Mouse (Mus musculus): ENCODE data around the gene Ldhb. TPM values are rescaled to one million over a fixed set of nuclear protein-coding genes. Genes with fewer than 3 reads are reported as not detected.
"Not testable (repeated sequence)": the region's sequence is repeated elsewhere in the genome, so short reads cannot be mapped to it uniquely, and the experiment has no call there.

The Ldhb gene
- polyA plus RNA-seq, 1 experiment from 2014 or later: 7.8 TPM

DNA sequence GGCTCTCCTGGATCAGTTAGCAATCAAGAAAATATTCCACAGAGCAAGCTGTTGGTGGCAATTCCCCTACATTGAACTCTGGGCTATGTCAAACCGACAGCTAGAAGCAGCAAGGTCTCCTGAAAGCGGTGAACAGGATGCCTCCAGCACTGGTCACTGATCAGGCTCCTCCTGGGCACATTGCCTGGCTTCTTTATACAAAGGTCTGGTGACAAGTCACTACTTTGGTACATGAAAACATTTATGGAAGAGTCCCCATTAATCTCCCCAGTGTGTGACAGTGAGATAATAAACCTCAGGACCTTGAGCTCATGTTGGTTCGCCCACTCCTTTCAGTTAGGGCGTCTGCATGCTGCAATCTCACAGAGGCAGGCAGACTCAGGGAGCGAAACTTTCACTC lies 22.6 kb upstream of the Ldhb start:
- H3K4me3 ChIP-seq (ENCODE audit: inconsistent target): no peak overlapping the region
- H3K79me2 ChIP-seq (ENCODE audit: inconsistent target): no peaks in the 10 kb centered on the region
- 84% methylated on average over 5 of the region's 5 CpGs for WGBS (ENCODE audit: missing documents)
- no peaks in the 10 kb centered on the region for H3K36me3 ChIP-seq (ENCODE audit: inconsistent target)
- no peak overlapping the region for H3K27ac ChIP-seq

DNA sequence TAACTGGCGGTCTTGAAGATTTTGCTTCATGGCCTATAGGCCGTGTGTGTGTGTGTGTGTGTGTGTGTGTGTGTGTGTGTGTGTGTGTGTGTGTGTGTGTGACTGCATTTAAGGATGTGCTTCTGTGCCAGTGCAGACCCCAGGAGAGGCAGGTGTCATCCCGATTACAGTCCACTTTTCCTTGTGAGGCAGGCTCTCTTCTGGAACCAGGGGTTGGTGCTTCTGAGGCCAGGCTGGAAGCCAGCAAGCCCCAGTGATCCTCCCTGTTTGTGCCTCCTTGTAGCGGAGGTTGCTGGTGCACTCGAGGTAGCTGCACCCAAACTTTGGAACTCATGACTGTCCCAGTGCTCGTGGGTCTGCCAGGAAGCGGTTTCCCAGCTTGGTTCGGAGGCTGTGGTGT lies 21.9 kb upstream of the Ldhb start:
- no peaks in the 10 kb centered on the region for H3K79me2 ChIP-seq (ENCODE audit: inconsistent target)
- no peak overlapping the region for H3K4me3 ChIP-seq (ENCODE audit: inconsistent target)
- no peak overlapping the region for H3K27ac ChIP-seq
- no peaks in the 10 kb centered on the region for H3K36me3 ChIP-seq (ENCODE audit: inconsistent target)
- WGBS (ENCODE audit: missing documents): 87% methylated on average over 7 of the region's 8 CpGs

DNA sequence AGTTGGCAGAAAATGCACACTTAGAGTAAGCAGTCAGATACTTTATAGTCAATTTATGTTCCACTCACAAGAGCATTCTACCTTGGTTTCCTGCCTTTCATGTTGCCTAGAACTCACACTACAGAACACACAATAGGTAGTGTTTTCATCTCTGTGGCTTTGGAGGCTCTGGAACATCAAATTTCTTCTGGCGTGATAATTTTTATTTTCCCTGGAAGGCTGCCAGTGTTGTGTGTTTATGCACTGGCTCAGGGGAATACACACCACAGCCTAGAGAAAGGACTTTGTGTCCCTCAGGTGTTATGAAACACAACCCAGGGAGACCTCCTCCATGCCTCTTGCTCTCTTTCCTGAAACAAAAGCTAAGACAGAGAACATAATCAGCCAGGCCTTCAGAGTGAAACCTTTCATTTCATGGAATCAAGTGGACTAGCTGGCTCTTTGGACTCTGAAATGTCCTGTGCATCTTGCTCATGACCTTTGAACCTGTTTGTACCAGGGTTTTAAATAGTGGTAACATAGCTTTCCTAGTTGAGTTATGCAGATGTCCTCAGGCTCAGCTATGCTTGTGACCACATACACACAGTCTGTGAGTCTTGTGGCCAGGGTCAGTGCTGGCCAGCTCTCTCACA lies 20.3 kb upstream of the Ldhb start:
- H3K79me2 ChIP-seq (ENCODE audit: inconsistent target): no peaks in the 10 kb centered on the region
- no peak overlapping the region for H3K4me3 ChIP-seq (ENCODE audit: inconsistent target)
- WGBS (ENCODE audit: missing documents): 85% methylated on average over 1 of the region's 1 CpGs
- no peaks in the 10 kb centered on the region for H3K36me3 ChIP-seq (ENCODE audit: inconsistent target)
- H3K27ac ChIP-seq: no peak overlapping the region

DNA sequence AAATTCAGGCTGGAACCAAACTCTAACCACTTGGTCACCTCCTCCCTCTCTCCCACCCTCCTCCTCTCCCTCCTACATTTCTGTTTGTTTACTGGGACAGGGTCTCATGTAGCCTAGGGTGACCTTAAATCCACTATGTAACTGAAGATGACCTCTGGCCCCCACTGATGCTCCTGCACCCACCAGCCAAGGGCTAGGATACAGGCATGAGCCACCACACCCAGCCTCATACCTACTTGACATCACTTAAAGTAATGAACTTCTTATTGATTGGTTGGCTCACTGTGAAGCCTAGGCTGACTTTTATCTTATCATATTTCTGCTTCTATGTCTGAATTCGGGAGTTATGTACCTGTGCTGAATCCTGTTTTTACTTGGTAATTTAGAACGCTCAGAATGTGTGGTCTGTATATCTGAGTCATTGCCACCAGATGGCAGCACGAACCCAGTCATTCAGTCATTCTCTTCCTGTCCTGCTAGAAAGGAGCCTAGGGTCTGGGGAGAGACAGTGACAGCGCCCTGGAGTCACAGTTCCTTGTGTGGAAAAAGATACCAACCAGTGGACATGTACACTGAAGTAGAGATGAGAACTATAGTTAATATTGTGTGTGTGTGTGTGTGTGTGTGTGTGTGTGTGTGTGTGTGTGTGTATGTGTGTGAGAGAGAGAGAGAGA lies 17.0 kb upstream of the Ldhb start:
- no peak overlapping the region for H3K4me3 ChIP-seq (ENCODE audit: inconsistent target)
- H3K79me2 ChIP-seq (ENCODE audit: inconsistent target): no peaks in the 10 kb centered on the region
- H3K27ac ChIP-seq: no peak overlapping the region
- H3K36me3 ChIP-seq (ENCODE audit: inconsistent target): no peaks in the 10 kb centered on the region
- 0% methylated on average over 4 of the region's 4 CpGs for WGBS (ENCODE audit: missing documents)

DNA sequence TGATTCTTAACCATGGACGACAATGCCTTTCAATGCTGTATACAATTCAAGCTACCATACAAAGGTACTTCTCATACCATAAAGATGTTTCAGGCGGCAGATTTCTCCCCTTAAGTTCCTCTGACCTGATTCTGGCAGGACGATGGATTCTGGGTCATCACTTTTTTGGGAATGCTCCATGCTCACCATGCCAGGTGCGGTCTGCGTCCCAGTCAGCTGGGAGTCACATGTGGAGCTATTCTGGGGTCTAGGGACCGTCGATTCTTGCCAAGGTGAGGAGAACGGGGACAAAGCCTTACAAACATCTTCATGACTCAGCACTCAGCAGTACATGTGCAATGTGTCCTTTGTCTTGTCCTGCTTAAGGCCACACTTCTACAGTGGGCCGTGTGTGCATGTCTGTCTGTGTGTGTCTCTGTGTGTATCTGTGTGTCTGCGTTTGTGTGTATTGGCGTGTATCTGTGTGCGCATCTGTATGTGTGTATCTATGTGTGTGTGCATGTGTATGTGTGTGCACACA lies 13.9 kb upstream of the Ldhb start:
- Histone ChIP-seq H3K79me2 (ENCODE audit: inconsistent target) (no peaks in the 10 kb centered on the region), H3K36me3 (ENCODE audit: inconsistent target) (no peaks in the 10 kb centered on the region), H3K27ac (no peak overlapping the region), H3K4me3 (ENCODE audit: inconsistent target) (no peak overlapping the region)
- 86% methylated on average over 12 of the region's 12 CpGs for WGBS (ENCODE audit: missing documents)

GRCm38 (mm10) chr6:142519110-142519509 lies 11.4 kb upstream of the Ldhb start:
- H3K4me3 ChIP-seq (ENCODE audit: inconsistent target): no peak overlapping the region
- WGBS (ENCODE audit: missing documents): 16% methylated on average over 6 of the region's 6 CpGs
- H3K27ac ChIP-seq: no peak overlapping the region
- no peaks in the 10 kb centered on the region for H3K79me2 ChIP-seq (ENCODE audit: inconsistent target)
- no peaks in the 10 kb centered on the region for H3K36me3 ChIP-seq (ENCODE audit: inconsistent target)

DNA sequence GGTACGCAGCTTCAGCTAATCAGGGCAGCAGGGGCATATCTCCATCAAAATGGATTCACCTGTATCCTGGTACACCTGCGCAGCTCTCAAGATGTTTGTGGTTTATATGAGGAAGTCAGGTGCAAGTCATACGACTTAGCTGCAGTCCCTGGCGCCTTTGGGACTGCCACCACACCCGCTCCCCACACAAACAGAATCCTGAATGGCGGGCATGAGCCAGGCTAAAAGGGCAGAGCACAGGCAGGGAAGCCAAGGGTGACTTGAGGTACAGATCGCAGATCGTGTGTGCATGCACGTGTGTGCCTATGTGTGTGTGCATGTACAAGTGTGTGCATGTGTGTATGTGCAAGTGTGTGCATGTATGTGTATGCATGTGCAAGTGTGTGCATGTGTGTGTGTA lies 7.6 kb upstream of the Ldhb start:
- not testable (repeated sequence) for H3K27ac ChIP-seq; H3K4me3 ChIP-seq (ENCODE audit: inconsistent target); H3K36me3 ChIP-seq (ENCODE audit: inconsistent target); H3K79me2 ChIP-seq (ENCODE audit: inconsistent target)
- 88% methylated on average over 7 of the region's 9 CpGs for WGBS (ENCODE audit: missing documents)

- H3K27ac ChIP-seq: no peak overlapping the region
- WGBS (ENCODE audit: missing documents): 0% methylated on average over 7 of the region's 10 CpGs
- H3K79me2 ChIP-seq (ENCODE audit: inconsistent target): no peaks in the 10 kb centered on the region
- H3K36me3 ChIP-seq (ENCODE audit: inconsistent target): no peaks in the 10 kb centered on the region
- no peak overlapping the region for H3K4me3 ChIP-seq (ENCODE audit: inconsistent target)
Measured at GRCm38 (mm10) chr6:142514912-142515311, 7.2 kb upstream of the Ldhb start.

DNA sequence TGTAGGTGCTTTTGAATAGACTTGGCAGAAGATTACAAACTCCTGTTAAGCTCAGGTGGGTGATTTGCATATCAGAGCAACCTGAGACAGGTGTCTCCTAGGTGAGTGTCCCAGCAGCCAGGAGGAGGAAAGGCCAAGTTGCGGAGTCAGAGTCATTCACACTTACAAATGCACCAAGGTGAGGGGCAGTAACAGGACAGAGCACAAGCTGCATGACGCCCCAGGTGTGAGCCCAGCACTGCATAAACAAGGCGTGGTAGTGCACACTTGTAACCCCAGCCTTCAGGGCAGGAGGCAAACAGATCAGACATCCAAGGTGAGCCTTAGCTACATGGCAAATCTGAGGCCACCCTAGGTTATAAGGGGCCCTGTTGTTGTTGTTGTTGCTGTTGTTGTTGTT lies 5.1 kb upstream of the Ldhb start:
- H3K79me2 ChIP-seq (ENCODE audit: inconsistent target): no peaks in the 10 kb centered on the region
- 87% methylated on average over 3 of the region's 3 CpGs for WGBS (ENCODE audit: missing documents)
- H3K36me3 ChIP-seq (ENCODE audit: inconsistent target): no peaks in the 10 kb centered on the region
- no peak overlapping the region for H3K4me3 ChIP-seq (ENCODE audit: inconsistent target)
- no peak overlapping the region for H3K27ac ChIP-seq

GRCm38 (mm10) chr6:142511516-142512135 lies 3.9 kb upstream of the Ldhb start:
- H3K4me3 ChIP-seq (ENCODE audit: inconsistent target): no peak overlapping the region
- H3K27ac ChIP-seq: no peak overlapping the region
- no peaks in the 10 kb centered on the region for H3K36me3 ChIP-seq (ENCODE audit: inconsistent target)
- H3K79me2 ChIP-seq (ENCODE audit: inconsistent target): no peaks in the 10 kb centered on the region
- 56% methylated on average over 12 of the region's 12 CpGs for WGBS (ENCODE audit: missing documents)

DNA sequence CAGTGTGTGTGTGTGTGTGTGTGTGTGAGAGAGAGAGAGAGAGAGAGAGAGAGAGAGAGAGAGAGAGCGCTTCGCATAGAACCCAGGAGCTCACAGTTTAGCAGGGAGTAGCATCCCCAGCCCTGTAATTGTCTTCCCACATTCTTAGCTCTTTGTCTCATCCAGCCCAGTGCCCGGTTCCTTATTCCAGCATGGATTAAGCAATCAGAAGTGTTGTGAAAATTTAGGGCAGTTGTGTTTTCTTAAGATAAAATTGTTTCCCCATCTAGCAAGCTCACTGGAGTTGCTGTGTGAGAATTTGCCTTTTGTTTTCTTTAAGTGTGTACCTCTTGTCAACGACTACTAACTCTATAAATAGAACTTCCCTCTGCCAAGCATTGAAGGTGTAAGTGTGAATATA lies 906 bp upstream of the Ldhb start:
- H3K36me3 ChIP-seq (ENCODE audit: inconsistent target): no peaks in the 10 kb centered on the region
- 19% methylated on average over 4 of the region's 4 CpGs for WGBS (ENCODE audit: missing documents)
- H3K27ac ChIP-seq: no peak overlapping the region
- H3K4me3 ChIP-seq (ENCODE audit: inconsistent target): no peak overlapping the region
- no peaks in the 10 kb centered on the region for H3K79me2 ChIP-seq (ENCODE audit: inconsistent target)

GRCm38 (mm10) chr6:142507033-142507784 lies 548 bp downstream of the Ldhb start:
- Histone ChIP-seq H3K36me3 (ENCODE audit: inconsistent target) (no peaks in the 10 kb centered on the region), H3K4me3 (ENCODE audit: inconsistent target) (peak overlapping the region; percentile 18), H3K27ac (no peak overlapping the region), H3K79me2 (ENCODE audit: inconsistent target) (no peaks in the 10 kb centered on the region)
- WGBS (ENCODE audit: missing documents): 24% methylated on average over 30 of the region's 30 CpGs

GRCm38 (mm10) chr6:142506338-142507032 lies 1.3 kb downstream of the Ldhb start:
- Histone ChIP-seq H3K4me3 (ENCODE audit: inconsistent target) (no peak overlapping the region), H3K36me3 (ENCODE audit: inconsistent target) (no peaks in the 10 kb centered on the region), H3K27ac (no peak overlapping the region), H3K79me2 (ENCODE audit: inconsistent target) (no peaks in the 10 kb centered on the region)
- WGBS (ENCODE audit: missing documents): 76% methylated on average over 10 of the region's 10 CpGs

- no peak overlapping the region for H3K27ac ChIP-seq
- WGBS (ENCODE audit: missing documents): 89% methylated on average over 8 of the region's 8 CpGs
- no peak overlapping the region for H3K4me3 ChIP-seq (ENCODE audit: inconsistent target)
- no peaks in the 10 kb centered on the region for H3K79me2 ChIP-seq (ENCODE audit: inconsistent target)
- no peaks in the 10 kb centered on the region for H3K36me3 ChIP-seq (ENCODE audit: inconsistent target)
Measured at GRCm38 (mm10) chr6:142503601-142504000, 4.2 kb downstream of the Ldhb start.
